Mouse (Mus musculus) ES-CJ7 (cell line): Measurements from ENCODE around the gene Pik3r5.

Experiments
- DNase-seq: peaks from one replicate; pipeline ENCODE4 v3.0.0; 2011; ENCODE audit warnings: low read depth, low spot score

Pik3r5 gene

DNA sequence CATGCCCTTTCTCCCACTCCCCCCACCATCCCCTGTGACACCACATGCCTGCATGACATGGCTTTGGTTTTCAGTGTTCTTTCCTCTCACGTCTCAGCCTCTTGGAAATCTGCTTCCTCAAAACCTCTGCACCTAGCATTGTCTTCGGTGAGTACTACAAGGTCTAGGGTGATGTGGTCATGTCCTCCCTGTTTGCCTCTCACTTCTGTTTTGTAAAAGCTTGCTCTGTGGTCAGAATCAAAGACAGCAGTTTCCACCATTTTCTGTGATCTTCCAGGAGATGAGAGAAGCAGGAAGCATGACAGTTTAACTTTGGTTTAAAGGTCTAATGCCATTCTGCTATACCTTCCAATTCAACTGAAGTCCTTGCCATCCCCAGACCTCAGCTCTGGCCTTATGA, 15.3 kb downstream of the Pik3r5 start:
- DNase-seq = no peak

DNA sequence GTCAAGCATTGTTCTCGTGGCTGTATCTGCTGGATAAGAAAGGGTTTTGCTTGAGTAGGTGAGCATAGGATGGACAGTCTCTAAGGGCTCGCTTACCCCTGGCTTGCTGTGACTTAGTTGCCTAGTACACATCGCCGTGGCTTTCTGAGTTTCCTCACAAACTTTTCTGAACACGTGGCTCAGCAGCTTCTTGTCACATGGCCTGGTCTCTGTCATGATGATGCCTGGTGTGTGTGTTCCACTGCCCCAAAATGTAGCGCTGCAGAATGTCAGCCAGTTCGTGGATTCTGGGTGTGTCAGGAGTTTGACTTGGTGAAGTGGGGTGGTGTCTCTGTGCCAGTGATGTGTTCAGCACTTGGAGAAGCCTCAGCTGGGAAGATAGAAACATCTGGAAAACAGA, 16.4 kb downstream of the Pik3r5 start:
- DNase-seq = no peak

DNA sequence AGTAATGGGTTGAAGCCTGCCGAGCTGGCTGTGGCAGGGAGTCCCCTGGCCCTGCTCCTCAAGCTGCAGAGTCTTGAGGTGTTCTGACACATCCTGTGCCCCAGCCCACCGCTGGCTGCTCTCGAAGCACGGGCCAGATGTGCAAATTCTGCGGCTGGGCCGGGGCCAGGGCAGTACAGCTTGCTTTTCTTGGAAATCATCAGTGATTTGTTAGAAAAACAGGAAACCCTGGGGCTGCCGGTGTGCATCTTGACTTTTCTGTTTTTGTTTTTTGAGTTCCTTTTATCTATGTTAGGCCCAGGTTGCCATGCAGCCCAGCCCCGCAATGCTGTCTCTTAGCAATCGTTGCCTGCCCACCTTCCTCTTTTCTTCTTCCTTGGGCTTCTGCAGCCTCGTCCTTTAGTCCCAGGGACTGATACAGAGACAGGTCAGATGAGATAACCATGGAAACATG, 19.4 kb downstream of the Pik3r5 start:
- DNase-seq = no peak

DNA sequence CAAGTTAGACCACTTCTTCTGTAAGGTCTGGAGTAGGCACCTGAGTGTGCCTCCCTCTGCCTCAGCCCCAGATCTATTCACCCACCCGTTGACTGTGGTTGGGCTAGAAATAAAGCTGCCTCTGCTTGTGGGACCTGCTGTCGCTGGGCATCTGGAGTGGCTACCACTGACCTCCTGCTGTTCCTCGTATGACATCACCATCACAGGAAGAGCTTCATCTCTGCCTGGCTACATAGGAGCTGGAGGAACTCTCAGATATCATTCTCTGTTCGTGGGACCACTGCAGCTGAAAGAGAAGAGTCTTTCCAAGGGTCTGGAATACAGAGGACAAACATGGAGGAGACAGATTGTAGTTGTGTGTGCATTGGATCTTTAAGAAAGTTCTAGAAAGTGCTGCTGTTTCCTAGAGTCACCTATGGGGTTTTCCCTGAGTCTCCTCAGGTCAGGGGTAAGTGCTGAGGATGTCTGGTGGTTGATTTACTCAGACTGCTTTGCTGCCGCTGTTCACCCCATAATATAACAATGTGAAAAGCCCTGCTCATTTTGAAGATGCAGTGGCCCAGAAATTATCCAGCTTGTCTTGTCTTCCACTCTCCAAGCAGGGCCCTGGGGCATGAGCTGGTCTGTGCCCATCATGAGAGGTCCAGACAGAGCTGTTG, 20.0 kb downstream of the Pik3r5 start:
- no peak for DNase-seq

DNA sequence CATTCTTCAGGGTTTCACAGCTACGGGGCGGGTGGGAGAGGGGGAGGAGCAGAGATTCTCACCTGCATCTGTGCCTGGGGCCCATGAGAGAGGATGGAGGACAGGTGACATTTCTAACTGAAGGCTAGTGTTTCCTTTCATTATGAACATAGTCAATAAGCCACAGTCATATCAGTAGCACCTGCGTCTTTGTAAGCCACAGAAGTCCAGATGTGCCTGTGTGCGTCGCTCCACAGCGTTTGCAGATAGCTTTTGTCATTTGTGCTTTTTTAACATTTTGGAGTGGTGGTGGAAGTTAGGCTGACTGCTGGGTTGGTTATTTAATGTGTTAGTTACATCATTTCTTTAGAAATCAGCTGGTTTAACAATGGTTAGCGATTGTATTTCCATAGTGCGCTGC, 20.8 kb downstream of the Pik3r5 start:
- no peak for DNase-seq

DNA sequence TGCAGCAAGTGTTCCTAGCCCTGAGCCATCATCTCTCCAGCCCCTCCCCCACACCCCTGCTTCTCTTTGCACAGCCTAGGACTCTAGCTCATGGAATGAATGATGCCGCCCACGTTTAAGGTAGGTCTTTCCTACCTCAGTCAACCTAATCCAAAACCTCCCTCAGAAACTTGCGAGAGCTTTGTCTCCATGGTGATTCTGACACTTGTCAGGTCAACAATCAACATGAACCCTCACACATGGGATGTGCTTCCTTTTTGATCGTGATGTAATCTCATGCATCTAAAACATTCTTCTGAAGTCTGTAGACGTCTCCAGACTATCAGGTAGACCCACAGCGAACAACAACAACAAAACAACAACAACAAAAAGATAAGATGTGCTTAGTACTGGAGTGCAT, 21.4 kb downstream of the Pik3r5 start:
- no peak for DNase-seq

DNA sequence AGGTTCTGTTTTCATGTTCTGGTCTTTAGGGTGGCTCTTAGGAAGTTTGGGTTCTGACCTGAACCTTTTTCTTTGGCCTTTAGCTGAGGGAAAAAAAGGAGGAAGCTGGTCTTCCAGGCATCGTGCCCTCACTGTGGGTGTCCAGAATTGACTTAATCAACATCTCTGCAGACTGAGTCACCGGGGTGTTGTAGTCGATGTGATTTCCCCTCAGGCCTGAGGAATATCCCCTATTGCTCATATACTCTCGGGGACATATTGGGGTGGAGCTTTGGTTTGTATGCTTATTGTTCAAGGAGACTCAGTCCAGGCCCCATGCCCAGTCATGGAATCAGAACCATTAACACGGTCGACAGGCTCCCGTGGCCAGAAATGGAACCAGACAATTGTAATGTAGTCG, 26.2 kb downstream of the Pik3r5 start:
- DNase-seq = no peak

DNA sequence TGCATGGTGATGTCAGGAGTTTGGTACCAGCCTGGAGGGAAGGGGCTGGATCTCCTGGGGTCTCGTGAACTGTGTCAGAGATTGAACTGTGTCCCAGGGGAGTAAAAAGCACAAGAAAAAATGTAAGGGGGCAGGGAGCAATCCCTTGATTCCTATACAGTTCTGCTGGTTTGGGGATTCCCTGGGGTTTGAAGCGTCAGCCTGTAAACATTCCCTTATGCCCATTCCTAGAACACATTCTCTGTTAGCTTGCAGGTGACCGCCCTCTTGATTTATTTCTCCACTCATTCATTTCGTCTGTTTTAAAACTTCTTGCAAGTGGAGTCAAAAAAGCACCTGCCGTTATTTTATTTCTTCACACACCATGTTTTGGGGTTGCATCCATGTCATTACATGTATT, 27.1 kb downstream of the Pik3r5 start:
- no peak for DNase-seq

DNA sequence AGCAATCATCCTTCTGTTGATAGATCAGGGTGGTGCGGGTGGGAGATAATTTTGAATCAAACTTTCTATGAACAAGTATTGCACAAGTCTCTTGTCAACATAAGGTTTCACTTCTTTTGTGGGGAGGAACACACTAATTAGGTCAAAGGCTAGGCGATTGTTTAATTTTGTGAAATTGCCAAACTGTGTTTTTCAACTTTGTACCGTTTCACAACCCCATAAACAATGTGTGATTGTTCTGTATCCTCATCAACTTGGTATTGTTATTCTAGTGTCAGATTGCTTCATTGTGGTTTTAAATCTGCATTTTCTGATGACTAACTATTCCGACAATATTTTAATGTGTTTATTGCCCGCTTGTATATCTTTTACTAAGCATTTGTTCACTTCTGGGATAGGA, 27.6 kb downstream of the Pik3r5 start:
- DNase-seq = no peak

DNA sequence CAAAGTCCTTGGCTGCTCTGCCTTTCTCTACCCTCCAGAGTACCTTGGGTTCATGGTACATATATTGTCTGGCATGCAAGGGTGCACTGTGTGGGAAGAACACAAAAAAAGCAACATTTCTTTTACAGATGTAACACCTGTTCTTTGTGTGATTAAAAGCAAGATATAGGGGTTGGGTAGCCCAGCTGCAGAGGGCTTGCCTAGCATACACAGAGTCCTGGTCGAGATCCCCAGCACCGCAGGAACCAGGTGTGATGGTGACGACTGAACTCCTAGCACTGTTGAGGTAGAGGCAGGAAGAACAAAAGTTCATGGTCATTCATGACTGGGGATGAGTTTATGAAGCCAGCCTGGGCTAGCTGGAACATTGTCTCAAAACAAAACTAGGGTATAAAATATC, 30.8 kb downstream of the Pik3r5 start:
- DNase-seq = no peak

DNA sequence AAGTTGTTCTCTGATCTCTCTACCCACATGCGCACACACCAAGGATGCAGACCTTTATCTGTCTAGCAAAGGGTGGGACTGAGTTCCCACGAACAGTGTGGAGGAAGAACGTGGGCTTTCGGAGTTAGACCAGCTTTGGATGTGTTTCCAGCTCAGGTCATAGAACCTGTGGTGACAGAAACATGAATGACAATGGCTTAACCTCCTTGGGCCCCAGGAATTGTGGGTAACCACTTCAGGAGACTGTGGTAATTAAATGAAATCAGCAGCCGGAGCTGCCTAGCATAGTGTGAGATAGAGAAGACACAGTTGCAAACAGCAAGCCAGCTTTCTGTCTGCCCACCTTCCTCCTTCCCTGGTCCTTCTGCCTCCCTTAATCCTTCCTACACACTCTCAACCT, 32.3 kb downstream of the Pik3r5 start:
- no peak for DNase-seq

DNA sequence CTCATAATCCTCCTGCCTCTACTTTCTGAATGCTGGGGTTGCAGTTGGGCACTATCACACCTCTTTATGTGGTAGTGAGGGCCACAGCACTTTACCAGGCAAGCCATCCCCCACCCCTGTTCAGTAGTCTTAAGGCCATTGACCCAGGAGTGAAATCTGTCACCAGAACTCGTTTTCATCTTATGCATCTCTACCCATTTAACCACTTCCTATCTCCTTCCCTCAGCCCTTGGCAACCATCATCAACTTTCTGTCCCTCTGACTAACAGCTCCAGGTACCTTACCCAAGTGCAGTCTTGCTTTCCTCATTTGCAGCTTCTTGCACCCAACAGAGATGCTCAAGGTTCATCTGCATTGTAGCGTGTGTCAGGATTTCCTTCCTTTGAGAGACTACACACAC, 33.2 kb downstream of the Pik3r5 start:
- no peak for DNase-seq

DNA sequence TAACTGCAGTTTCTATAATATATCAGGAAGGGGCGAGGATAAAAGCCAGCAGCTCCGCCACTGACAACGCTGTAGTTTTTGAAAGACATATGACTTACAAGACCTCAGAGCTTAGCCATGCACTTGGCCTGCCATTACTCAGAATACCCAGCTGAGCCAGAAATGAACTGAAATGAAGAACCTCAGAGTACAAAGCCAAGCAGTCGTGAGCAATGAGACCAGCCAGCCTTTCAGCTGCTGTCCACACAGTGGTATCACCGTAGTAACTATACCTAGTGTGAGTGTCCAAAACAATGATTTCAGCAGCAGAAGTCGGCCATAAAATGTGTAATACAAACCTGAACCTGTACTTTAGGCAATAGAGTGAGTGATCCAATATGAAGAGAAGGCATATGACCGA, 35.5 kb downstream of the Pik3r5 start:
- no peak for DNase-seq

DNA sequence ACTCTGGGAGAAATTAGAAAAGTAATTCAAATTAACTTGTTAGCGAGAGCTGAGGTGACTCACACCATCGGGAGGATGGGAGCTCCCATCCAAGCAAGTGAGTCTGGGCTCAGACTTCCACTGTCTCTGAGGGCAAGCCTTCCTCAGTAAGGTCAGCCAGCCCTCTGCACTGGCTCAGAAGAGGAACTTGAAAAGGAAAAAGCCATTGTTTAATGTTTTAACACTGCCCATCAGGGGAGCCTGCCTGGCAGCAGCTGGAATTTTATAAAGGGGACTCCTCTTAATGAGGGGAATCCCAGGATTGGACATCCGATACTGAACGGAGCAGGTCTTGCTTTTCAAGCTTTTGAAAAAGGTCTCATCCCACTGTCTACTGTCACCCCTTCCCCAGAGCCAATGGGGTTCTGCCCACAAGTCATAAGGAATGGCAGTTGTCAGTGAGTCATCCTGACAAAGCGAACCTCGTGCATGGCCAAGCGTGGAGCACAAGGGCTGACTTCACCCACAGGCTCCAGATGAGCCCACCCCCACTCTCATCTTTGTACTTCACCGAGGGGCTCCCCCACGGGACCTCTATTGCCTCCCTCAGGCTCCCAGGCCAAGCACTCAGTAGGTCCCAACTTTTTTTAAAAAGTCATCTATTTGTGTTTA, 36.2 kb downstream of the Pik3r5 start:
- no peak for DNase-seq

DNA sequence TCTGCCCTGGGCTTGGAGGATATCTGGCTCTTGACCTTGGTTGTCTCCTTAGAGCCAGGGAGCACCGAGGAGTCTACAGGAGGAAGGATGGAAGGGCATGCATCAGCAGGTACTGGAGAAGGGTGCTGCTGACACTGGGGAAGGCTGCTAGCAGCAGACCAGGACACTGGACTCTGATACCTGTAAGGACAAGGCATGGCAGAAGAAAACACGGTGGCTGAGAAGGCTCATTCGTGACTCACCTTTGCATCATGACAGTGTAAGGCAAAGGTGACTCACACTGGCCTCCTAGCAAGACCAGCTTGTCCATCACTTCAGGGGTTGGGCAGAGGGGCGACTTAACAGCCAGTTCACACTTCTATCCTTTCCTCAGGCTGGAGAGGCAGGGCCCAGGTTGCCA, 37.0 kb downstream of the Pik3r5 start:
- DNase-seq = no peak

DNA sequence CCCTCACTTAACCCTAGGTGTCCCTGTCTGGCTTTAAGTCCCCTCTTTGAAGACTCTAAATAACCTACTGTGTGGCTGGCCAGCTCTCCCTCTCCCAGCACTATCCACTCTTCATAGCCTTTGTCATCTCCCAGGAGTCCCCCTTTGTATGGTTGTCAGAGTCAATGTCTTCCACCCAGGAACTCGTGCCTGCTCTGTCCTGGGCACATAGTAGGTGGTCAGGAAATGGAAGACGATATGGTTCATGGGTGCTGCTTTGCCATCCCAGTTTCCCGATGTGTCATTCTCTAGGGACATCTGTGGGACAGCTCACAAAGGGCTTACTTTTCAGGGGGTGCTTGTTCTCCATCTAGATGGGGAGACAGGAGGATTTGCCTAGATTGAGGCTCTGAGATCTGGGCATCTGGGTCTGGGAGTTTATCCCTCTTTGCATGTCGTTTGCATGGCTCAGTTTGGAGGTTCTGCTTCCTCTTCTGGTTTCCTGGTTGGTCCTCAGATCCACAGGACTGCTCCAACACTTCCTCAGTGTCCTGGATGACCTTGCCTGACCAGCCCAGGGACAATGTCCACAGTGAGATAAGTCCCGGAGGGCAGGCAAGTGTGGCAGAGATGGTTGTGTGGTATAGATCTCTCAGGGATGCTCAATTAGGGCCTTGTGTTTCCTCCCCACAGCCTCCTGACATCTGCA, 40.4 kb downstream of the Pik3r5 start:
- no peak for DNase-seq

DNA sequence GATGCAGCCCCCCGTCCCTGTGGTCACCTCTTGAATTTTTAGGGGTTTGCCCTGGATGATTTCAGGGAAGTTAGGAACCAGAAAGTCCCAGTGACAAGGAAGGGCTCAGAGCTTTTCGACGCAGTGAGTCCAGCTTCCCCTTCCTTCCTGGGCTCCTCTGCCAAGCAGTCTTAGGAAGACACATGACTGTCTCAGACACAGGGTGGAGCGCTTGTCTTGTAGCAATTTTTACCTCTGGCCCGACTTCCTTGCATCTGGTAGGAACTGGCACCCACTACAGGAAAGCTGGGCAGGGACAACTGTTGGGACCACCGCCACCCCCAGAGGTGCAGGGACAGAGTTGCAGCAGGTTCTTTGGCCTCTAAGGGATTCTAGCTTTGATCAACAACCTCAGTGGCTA, 42.7 kb downstream of the Pik3r5 start:
- DNase-seq = no peak

DNA sequence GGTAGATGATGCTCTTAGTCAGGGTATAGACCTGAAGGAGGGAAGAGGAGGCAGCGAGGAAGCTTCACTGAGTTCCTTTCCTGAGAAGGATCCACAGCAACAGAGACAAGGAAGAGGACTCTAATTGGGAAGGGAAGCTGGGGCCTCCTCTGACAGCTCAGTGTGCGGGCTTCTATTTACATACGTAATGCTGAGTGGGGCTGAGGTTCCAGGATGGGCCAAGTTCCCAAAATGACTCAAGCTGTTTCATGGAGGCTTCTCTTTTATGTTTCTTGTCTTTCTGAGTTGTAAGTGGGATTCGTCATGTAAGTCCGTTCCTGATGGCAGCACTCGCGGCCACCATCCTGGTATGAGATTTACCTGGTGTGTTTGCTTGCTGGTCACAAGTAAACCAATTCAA, 43.8 kb downstream of the Pik3r5 start:
- DNase-seq = no peak

DNA sequence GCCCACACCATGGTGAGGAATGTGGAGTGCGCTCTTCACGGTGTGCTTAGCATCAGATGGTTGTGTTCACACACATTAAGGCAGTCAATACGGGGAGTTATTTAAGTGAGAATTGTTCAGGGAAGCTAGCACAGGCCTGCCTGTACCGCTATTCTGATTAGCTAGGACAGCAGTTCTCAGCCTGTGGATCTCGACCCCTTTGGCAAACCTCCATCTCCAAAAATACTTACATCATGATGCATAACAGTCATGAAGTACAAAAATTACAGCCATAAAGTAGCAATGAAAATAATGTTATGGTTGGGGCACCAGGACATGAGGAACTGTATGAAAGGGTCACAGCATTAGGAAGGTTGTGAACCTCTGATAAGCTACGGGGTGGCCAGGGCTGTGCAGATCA, 45.7 kb downstream of the Pik3r5 start:
- no peak for DNase-seq

DNA sequence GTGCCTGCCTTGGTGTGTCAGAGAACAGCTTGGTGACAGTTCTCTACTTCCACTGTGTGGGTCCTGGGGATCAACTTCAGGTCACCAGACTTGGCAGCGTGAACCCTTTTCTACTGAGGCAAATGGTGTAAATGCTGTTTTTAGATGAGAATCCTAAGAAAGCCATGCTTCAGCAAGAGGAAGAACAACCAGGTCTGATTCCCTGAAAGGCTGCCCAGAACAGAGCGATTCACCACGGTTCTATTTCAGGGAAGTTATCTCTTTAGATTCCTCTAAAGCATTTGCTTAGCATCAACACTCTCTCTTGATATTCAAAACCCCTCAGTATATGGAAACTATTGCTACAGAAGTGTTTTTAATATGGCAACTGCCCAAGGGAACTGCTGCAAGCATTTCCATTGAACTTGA, 46.7 kb downstream of the Pik3r5 start:
- DNase-seq = no peak

DNA sequence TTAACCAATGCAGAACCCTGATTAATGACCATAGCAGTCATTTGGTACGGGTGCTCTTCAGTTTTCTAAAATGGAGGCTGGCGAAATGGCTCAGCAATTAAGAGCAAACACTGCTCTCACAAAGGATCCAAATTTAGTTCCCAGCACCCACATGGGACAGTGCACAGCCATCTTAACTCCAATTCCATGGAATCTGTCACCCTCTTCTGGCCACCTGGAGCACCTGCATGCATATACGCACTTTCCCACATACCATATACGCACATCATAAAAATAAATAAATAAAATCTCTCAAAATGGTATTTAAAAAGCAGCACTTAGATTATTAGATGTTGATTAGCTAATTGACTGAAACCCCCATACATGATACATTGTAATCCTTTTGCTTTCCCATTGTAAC, 48.7 kb downstream of the Pik3r5 start:
- peak; percentile 54 for DNase-seq

DNA sequence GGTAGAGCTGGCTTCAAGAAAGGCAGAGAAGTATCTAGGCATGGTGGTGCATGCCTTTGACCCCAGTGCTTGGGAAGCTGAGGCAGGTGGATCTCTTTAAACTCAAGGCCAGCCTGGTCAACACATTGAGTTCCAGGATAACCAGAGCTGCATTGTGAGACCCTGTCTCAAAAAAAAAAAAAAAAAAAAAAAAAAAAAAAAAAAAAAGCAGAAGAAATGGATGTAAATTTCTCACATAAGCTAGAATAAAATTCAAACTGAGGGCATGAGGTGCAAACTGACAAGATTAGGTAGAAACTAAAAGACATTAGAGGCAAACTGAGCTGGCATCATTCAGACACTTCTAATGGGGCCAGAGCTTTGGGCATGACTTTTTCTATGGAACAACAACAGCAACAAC, 50.1 kb downstream of the Pik3r5 start:
- DNase-seq = no peak

DNA sequence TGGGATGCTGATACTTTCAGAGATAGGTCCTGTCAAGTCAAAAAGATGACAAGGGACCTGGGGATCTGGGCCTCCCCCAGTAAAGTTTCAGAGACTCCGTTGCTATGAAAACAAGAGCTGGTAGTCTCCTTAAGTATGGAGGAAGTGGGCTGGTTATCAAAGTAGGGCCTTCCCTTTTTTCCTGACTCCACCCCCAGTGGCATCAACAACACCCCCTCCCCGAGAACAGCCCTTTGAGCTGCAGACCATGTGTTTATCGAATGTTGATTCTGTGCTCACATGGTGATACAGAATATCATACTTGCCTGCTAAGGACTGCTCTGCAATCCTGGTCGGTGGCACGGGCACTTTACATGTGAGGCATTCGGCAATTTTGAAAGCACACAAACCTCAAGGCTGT, 51.3 kb downstream of the Pik3r5 start:
- DNase-seq = no peak
